Mouse (Mus musculus) heart, adult 9 months (tissue): ENCODE data around the gene Mcub.

Experiments
- DNase-seq, 2 experiments: peaks; one replicate each; pipeline ENCODE4 v3.0.0; 2022; ENCODE audit warnings: low spot score in 2 of 2

Gene Mcub

GRCm38 (mm10) chr3:129893143-129893542 is 76.9 kb downstream of the Mcub start:
- DNase-seq, result no peak

GRCm38 (mm10) chr3:129892003-129892402 is 78.0 kb downstream of the Mcub start:
- no peak for DNase-seq

DNA sequence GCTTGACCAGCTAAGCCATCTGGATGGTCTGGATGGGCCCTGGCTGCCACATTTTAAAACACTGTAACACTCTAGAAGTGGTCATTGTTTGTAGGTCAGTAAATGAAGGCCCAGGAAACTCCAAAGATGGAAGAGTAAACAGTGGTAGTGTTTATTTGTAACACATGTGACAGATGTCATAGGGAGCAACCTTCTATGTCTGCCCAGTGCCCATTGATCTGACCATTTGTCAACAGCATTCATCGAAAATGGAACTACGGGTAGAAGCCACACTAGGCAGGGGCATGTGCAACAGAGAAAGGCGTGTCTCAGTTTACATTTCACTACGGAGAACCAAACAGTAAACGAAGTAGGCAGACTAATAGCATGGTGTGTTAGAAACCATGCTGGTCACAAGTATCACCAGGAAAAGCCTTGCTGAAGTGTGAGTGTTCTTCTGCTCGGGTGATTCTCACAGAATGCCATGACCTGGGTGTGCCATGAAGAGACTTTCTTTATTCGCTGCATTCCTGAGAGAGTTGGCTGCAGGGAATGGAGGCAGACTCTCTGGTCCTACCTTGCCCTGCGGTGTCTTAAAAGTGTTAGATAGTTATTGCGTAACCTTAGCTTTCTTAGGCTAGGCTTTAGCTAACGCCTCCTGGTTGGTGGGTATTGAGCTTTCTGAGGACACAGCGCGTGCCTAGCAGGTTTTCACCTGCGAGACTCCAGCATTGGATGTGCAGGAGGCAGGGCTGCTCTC is 82.1 kb downstream of the Mcub start:
- no peak for DNase-seq

DNA sequence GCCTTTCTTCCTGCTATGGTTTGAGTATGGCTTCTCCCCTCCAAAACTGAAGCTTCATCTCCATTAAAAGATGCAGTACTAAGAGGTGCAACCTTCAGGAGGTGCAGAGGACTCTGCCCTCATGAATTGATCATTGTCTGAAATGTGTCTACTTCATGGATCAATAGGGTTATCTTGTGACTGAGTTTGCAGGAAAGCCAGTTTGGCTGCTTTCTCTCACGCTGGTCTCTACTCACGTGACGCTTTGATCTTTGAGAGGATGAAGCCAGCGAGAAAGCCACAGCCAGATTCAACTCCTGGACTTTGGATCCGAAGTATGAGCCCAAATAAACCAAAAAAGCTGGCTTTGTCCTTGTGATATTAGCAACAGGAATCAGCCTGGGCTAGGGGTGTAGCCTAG is 83.6 kb downstream of the Mcub start:
- no peak for DNase-seq

DNA sequence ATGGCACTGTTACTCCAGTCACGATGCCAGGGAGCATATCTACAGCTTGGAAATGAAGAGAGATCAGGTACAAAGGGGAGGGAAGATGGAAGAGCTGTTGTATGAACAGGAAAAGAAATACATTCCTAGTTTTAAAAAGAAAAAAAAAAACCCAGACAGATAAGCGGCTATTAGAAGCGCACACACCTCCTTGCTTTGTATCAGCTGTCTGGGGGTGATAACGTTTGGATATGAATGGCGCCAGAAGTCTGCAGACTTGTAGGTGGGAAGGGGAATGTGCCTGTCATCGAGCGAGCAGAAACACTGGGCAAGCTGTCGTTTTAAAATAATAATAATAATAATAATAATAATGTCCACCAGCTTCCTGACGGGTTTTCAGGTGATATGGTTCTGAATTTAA is 84.4 kb downstream of the Mcub start:
- DNase-seq, result no peak

DNA sequence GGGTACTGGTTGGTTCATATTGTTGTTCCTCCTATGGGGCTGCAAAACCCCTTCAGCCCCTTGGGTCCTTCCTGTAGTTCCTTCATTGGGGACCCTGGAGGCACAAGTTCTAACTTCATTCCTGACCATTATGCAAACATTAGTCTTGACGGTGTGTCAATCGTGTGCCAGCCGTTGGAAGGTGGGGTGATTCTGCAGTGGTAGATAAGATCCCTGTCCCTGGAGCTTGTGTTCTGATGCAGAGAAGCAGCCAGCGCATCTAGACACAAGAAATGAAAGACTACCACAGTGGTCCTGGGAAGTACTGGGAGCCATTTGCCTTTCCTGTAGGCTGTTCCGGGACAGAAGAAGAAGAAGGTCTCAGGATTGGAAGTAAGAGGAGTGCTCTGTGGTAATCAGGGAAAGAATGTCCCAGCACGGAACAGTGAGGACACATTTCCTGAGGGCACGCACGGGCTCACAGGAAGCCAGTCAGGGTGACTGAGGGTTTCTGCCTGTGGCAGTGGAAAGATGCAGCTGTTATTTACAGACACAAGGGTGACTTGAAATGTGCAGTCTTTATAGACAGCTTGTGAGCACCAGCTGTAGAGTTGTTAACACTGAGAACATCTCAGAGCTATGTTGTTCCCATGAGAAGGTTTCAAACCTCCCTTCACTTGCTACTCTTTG is 88.9 kb downstream of the Mcub start:
- DNase-seq, result no peak

- no peak for DNase-seq
Measured at GRCm38 (mm10) chr3:129879913-129880312, 90.1 kb downstream of the Mcub start.

- peak in 1 of 2 experiments; percentile 24 for DNase-seq
Measured at GRCm38 (mm10) chr3:129879131-129879757, 90.8 kb downstream of the Mcub start.

- peak; percentile 89 to 91 for DNase-seq
Measured at GRCm38 (mm10) chr3:129878405-129879021, 91.5 kb downstream of the Mcub start, which contains the start of gene Pla2g12a. Gene Pla2g12a, plus strand, starts transcription at chr3:129878606.

GRCm38 (mm10) chr3:129877327-129877726 is 92.7 kb downstream of the Mcub start:
- DNase-seq, result no peak
